Mouse (Mus musculus): Measurements from ENCODE around the gene Ptprd.
"Not testable (repeated sequence)": the region's sequence is repeated elsewhere in the genome, so short reads cannot be mapped to it uniquely, and the experiment has no call there.

The Ptprd gene

DNA sequence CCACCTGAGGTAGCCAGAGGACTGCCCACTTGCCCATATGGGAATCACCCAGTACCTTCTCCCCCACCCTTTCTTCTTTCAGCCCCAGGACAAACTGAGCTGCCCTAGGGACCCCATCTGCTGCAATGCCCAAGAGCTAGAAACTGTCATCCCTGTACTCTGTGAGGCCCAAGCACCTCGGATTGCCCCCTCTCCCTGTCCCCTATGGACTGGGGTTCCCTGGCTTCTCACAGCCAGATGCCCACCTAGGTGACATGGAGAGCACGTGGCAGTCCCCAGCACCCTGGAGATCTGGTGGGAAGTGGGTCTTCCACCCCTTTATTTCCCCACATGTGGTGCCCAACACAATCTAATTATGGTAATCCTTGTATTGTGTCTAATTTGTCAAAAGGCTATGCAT is 331.5 kb downstream of the Ptprd start:
- no peak for DNase-seq

DNA sequence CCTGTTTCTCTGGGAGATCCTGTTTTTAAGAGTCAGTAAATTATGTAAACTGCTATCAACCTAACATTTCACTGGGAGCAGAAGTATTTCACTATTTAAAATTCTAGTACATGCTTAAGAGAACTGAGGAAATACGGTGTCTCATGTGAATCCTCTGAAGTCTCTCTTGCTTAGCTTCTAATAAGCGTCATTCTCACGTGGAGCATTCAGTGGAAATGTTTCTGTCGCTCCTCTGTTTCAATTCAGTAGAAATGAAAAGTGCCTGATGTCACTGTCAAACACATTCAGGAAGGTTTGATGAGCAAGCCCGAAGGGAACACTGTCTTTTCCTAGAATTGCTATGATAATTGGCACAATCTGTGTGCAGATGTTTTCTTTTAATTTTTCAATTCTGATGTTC is 350.5 kb downstream of the Ptprd start:
- DNase-seq, result no peak

DNA sequence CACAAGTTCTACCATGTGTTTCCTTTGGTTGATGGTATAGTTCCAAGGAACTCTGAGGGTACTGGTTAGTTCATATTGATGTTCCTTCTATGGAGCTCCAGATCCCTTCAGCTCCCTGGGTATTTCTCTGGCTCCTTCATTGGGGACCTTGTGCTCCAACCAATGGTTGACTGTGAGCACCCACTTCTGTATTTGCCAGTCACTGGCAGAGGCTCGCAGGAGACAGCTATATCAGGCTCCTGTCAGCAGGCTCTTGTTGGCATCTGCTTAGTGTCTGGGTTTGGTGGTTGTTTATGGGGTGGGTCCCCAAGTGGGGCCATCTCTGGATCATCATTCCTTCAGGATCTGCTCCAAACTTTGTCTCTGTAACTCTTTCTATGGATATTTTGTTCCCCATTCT is 414.4 kb downstream of the Ptprd start:
- not testable (repeated sequence) for DNase-seq

DNA sequence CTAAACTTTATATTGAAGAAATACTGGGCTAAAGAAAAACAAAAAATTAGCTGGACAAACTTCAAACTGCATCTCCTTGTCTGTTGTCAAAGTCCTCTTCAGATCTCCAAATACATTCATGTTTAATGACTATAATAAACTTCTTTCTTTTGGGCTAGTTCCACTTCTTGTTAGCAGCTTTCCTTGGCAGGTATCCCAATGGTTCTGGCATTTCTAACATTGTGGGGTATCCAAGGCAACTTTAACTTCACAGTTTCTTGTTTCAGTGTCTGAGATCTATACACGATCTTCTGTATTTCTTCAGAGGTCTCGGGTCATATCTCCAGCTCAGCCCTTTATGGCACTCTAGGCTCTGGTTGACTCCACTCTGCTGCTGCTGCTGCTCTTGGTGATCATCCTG is 434.5 kb downstream of the Ptprd start:
- no peak for DNase-seq

DNA sequence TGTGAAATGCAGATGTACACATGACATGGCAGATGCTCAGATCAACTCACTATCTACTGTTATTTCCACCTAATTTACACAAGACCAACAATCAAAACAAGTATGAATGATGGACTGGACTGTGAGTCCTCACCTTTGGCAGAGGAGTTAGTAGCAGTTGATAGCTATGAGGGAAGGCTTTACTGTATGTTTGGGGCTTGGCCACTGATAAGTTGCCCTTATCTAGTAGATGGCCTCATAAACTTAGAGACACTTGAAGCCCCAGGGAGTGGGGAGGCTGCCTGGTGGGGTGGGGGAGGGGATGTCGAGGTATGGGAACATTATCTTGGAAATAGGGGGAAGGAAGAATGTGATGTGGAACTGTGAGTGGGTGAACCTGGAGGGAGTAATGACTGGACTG is 448.0 kb downstream of the Ptprd start:
- DNase-seq, result no peak

DNA sequence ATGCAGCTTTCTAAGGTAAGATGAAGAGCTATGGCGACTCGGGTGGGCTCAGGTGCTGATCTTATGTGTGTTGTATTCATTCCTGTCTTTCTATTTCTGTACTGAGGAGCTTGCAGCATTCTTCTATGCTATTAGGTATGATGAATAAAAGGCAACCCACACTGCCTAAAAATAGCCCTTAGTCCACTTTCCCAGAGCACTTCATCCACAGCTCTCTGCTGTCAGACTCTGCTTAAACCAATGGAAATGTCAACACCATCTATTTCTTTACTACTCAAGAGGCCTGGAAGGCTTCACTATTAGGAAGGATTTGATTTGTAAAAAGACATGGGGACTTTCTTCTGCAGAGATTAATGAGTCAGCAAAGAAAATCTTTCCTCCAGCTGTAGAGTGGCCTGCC is 468.4 kb downstream of the Ptprd start:
- no peak for DNase-seq

DNA sequence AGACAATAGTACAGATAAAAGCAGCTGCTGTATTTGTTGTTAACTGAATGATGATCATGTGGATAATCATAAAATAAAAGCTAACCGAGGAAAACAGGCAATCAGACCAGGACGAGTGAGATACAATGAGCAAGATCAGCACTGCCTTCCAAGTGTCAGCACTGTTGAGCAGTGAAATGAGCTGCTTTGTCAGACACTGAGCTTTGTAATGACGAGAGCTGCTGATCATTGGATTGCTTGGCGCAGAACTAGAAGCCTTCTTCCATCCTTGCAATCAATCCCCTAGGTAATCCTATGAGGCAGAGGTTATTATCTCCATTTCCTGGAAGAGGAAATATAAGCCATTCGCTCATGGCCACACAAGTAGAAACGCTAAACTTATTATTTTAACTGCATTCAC is 489.9 kb downstream of the Ptprd start:
- no peak for DNase-seq

DNA sequence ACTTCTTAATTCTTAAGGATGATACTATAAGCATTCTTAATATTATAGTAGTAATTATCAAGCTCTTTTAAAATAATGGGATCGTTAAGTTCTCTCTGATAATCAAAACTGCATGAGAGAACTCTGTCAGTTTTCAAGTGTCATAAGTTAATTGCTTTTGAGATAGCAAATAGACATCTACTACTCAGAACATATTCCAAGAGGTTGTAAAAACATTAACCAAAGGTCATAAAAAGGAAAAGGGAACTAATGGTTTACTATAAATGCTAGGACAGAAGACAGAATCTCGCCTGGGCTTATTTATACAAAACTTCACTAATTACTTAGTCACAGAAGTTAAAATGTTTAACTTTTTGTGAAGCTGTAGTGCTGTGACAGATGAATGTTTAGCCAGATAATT is 494.0 kb downstream of the Ptprd start:
- no peak for DNase-seq

DNA sequence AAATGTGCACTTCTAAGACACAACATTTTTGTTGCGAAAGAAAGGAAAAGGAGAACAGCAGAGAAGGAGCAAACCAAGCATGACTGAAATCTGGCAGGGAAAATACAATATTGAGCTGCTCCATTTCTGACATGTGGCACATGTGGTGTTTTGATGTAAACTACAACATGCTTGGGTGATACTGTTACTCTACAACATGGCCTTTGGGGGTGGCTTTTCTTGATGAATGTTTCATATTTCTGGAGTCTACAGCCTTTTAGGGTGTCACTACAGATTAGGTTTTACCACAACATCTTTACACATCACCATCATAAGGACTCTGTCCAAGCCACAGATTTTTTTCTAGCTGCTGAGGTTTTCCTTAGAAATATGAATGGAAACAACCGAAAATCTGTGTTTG is 501.5 kb downstream of the Ptprd start:
- no peak for DNase-seq

DNA sequence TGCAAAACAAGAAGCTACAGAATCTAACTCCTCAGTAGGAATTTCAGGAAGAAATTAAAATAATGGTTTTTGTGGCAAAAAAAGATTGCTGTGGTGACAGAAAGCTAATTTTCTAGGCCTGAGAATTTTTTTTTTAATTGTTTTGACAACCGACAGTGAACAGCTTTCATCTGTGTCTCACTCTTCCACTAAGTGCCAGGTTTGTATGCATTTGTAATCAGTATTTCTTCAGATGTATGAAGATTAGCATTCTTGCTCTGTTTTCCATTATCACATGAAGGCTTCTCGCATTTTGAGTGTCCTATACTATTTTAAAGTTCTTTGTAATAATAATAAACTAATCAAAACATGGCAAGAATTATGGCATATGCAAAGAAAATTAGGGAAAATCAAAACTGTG is 513.5 kb downstream of the Ptprd start:
- DNase-seq, result no peak

DNA sequence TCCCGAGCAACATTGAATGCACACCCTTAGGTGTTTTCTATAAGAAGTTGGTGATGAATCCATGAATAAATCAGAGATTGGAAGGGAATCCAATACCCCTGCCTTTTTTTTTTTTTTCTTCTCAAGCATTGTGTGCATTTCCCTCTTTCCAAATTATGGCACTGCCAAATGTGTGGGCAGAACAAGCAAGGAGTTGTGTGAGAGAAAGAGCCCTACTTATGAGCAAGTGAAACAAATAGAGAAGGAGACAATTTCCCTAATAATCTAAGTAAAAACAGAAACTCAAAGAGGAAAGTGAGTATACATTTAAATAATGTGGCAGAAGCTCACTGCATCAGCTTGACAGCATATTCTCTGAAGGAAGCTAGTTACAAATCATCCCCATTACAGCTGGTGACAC is 536.0 kb downstream of the Ptprd start:
- DNase-seq, result no peak

DNA sequence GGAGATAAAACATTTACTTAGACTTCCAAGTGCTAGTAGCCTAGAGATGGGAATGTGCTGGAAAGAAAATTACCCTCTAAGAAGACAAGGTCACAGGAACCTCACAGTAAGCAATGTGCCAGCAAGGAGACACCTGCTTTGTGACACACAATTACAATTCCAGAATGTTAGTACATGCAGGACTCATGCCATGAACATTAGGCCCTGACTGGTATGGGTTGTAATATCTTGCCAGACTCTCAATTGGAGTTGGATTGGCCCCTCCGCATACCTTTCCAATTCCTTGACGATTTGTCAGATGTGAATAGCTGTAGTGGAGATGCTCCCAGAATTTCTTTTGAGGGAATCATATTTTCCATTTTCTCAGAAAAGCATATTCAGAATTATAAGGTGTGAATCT is 547.0 kb downstream of the Ptprd start:
- no peak for DNase-seq

DNA sequence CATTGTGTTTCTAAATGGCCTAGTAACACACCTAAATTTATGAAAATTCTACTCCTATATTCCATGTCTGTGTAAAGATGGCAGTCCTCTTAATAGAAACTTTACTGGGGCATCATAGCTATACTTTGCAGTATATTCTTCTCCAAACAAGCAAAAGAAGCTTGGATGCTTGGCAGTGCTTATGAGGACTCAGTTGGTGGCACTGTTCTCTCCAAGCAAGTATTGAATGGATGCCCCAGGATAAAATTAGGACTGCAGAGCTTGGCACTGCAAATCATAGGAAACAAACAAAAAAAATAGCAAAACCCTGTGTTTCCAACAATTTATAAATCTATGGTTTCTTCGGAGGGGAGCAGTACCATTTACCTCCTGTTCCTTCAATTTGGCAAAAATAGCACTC is 549.5 kb downstream of the Ptprd start:
- DNase-seq, result no peak

DNA sequence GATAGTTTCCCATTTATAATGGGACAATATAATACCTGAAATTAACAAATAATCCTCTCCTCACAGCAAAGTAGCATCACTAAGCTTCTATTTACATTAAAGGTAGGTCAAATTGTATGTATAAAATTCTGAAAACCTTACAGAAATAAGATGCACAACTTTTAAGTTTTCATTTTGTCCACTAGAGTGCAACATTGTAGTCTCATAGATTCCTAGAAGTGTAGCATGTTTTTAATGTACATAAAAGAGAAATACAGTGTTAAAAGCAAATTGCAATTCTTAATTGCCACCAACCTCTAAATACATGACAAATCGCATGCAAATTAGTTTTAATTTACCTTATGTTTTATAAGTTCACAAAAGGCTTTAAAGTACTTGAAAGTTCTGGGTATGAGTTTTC is 556.1 kb downstream of the Ptprd start:
- no peak for DNase-seq

DNA sequence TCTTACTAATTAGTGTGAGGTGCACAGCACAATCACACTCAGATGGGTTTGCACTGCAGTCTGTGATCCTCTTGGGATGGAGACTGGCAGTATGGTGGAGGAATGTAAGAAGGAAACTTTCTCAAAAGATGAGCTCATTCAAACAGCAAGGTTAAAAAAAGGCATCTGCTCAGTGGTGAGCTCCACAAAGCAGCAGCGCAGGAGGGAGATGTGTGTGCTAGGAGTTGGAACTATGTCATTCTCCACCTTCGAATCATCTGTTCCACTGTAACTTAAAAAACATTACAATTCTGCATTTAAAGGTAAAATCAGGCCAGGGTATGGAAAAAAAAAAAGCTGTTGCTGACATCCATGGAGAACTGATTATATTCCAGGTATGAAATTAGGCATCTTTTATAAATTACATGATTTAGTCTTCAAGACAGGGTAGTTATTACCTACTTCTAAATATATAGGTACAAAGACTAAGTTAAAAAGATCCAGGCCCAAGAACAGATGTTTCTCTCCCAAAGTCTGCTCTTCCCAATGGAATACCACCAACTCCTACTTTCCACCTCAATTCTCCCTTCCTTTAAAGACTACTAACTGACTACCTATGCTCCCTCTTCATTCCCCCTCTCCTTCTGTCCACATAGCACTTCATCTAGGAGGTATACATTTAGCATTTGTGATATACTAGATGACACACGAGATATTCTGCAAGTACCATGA is 562.0 kb downstream of the Ptprd start:
- DNase-seq, result no peak

DNA sequence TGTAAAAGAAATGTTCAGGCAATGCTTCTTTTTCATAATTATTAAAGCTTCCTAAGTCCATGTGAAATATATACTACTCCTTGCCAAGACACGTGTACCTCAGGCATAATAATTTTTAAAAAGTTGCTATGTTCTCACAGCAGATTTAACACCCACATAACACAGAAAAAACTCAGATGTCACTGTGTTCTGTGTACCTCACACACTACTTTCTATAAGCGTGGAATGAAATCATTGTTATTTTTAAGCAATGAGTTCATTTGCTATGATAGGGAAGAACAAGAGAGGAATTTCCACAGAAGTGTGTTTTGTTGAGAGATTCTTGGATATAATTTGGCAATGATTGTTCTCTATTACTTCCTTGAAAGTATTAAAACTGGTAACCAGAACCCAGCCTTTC is 562.9 kb downstream of the Ptprd start:
- no peak for DNase-seq

DNA sequence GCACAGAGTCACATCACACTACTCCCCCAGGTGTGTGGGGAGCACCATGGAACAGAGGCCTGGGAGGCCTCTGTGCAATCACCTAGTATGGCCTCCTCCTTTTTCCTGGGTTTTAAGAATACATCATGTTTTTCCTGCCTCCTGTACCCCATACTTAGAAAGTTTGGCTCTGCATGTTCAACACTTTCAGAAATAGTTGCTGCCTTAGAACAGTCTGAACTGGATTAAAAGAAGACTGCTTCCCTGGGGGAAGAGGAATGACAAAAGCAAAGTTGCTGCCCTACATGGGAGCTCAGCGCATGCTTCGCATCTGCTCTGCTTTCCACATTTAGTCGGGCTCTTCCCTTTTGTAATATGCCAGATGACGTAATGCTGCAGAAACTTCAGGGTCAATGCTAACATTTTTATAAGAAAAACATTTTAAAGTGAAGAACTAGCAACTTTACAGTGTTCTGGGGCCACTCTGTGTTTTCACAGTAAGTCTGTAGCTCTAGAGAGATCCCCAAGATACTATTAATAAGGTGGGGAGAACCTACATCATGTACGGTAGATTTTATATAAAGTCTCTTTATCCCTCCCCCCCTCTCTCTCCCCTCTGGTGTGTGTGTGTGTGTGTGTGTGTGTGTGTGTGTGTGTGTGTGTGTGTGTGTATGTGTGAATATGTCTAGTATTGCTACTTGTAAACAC is 564.2 kb downstream of the Ptprd start:
- DNase-seq, result no peak

DNA sequence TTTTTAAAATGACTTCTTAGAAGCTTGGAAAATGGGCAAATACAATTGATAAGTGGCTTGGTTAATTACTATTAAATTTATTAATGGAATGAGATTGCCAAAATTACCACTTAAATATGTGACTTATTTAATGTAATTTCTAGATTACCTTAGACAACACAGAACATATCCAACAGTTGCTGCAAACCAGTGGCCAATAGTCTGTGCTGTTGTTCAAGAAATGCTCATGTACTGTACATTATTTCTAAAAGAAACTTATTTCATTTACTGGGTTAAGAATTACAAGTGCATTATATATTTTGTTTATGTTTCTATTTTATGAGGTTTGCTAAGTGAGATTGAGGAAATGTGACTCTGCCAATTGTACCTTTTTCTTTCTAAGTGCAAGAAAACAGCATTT is 567.3 kb downstream of the Ptprd start:
- no peak for DNase-seq

DNA sequence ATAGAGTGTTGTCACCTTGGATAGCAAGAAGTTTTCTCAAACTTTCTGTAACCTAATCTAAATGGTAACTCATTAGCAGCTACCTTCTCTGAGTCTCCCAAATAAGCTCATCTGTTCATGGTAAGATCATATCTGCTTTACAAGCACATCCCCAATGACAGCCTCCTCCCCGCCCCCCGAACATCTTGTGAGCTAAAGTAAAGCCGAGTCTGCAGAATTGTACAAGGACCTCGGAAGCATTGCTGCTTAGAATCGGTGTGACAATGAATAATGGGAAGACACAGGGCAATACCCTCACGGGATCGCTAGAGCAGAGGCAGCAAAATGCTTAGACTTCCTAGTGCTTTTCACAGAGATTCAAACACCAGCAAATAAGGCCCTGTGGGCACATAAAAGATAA is 571.7 kb downstream of the Ptprd start:
- DNase-seq, result no peak

DNA sequence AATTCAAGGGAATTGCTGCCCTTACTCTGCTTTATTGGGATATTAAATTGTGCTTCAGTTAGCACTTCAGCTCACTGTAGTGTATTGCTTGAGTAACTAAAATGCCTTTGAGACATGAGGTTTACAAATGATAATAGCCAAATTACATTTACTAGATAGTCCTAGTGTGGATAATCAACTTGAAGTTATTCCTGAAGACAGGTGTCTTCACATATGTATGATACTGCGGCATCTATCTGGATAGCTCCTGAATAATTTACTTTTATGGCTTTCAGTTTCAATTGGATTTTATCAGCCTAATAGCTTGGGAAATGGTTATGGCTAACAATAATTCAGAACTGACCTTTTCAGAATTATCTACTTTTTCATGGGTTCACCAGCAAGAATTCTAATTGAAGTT is 598.6 kb downstream of the Ptprd start:
- DNase-seq, result no peak

DNA sequence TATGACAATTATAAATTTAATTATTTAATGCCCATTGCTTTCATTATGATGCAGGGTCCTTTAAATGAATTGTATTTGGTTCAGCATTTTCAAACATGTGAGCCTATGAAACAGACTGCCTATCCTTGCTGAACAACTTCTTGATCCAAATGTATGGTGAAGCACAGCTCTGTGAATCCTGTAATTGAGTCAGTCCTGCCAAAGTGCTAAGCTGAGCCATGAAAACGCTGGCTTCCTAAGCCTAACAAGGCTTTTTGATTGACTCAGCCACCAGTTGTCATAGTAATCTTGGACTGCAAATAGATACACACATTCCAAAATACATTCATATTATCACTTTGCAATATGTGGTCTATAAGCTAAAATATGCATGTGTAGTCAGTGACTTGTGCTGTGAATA is 625.1 kb downstream of the Ptprd start:
- no peak for DNase-seq

DNA sequence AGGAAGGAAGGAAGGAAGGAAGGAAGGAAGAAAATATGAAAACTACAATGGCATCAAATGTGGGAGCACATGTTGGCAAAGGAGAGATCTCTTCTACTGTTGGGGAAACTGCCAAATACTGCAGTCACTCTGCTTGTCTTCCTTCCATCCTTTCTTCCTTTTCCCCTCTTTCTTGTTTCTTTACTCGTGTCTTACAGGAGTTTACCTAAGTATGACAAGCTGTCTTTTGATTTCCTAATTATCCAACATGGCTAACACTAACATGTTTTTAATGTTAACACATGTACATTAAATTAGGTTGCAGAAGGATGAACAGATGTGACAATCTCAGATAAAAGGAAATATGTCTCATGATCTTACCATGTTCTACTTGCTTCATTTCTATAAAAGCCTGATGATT is 625.5 kb downstream of the Ptprd start:
- no peak for DNase-seq

DNA sequence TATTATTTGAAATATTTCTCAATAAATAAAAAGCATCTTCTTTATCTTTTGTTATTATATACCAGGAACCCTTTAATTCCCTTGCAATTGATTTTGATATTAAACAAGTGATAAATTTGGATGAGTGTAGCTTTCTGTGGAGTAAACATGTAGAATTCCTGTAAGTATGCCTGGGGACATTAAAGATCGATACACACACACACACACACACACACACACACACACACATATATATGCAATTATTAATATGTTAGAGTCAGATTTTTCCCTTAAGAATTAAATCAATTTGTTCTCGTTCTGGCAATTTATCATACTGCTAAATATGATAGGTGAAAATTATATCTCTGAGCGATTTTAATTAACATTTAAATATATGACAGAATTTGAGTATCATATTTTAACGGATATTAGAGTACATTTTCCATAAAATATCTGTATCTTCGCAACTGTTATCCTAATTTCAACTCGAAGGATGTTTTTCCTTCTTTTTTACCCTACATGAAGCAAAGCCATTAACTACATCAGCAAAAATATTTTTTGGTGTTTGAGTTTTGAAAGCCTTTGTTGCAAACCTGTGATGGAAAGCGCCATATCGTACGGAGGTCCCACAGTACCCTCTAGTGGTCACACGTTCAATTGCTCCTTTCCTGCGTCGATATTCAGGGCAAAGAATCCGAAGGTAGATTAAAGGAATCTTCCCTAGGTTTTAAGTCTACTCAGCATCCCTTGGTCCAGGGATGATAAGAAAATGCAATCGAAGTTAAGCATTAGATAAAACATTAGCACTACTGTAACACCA is 653.2 kb downstream of the Ptprd start:
- DNase-seq, result no peak

DNA sequence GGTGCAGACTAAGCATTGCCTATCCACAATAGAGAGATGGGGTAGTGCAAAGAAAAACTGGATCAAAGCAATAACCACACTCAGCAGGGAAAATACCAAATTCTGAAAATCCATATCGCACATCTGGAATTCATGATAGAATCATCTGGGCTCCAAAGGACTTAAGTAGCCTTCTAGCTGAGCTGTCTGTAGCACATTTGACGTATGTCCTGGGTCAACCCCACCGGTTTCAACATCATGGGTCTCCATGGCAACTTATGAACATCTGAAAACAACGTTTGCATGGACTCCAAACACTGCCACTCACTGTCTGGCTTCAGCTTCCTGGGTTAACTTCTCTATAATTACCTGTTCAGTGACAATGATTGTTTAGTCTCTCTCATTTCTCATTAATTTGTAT is 655.9 kb downstream of the Ptprd start:
- no peak for DNase-seq

Data from cerebellum, adult 11-12 months (tissue).